Mouse (Mus musculus) megakaryocyte-erythroid progenitor cell, adult 5-6 weeks (primary cell): ENCODE data around the gene Exoc3l2. TPM values are rescaled to one million over a fixed set of nuclear protein-coding genes. Genes with fewer than 3 reads are reported as not detected.

Experiments used
- ATAC-seq: replicated peaks from 2 replicates; pipeline ENCODE4 v1.8.0; 2016; ENCODE audit warnings: mild to moderate bottlenecking, inconsistent platforms; ENCODE audit not compliant: severe bottlenecking, poor library complexity, low FRiP score, low TSS enrichment
- total RNA-seq, 2 experiments: library from RNA; stranded (forward) in 1 of 2; stranded (reverse) in 1 of 2; fragments of 200-1000, 215-1000 nt in 1 of 2; fragments of >200 nt in 1 of 2; fragmentation: Nextera tagmentation in 1 of 2; gene quantifications; 2 replicates each; pipeline ENCODE4 v1.2.3; 2014 to 2017

The Exoc3l2 gene
- total RNA-seq, 2 experiments from 2014 or later, result 1.0 to 1.7 TPM

GRCm38 (mm10) chr7:19477084-19477483 lies 14.0 kb downstream of the Exoc3l2 start:
- no peak for ATAC-seq

- no peak for ATAC-seq
These were observed 14.7 kb downstream of the Exoc3l2 start for GRCm38 (mm10) chr7:19477624-19478384.

- ATAC-seq, result no peak
These were observed 20.1 kb downstream of the Exoc3l2 start for GRCm38 (mm10) chr7:19483281-19483680.

- no peak for ATAC-seq
These were observed 22.4 kb downstream of the Exoc3l2 start for GRCm38 (mm10) chr7:19485488-19485887.

- ATAC-seq, result 0 out of 2 replicates have a peak, but pooled peaks have one; percentile 25
These were observed 23.4 kb downstream of the Exoc3l2 start for GRCm38 (mm10) chr7:19486549-19486948.

GRCm38 (mm10) chr7:19489525-19489924 lies 26.4 kb downstream of the Exoc3l2 start:
- ATAC-seq, result no peak

GRCm38 (mm10) chr7:19491731-19492130 lies 28.6 kb downstream of the Exoc3l2 start:
- peak; percentile 49; the same call in 1 of the 2 replicates for ATAC-seq

- ATAC-seq, result no peak
These were observed 31.8 kb downstream of the Exoc3l2 start for GRCm38 (mm10) chr7:19494751-19495474.

GRCm38 (mm10) chr7:19495521-19496213 lies 32.5 kb downstream of the Exoc3l2 start:
- ATAC-seq, result peak; percentile 70

GRCm38 (mm10) chr7:19496214-19496555 lies 33.1 kb downstream of the Exoc3l2 start:
- ATAC-seq, result no peak

- no peak for ATAC-seq
These were observed 35.2 kb downstream of the Exoc3l2 start for GRCm38 (mm10) chr7:19498326-19498725.

- no peak for ATAC-seq
These were observed 37.6 kb downstream of the Exoc3l2 start for GRCm38 (mm10) chr7:19500420-19501363.

- ATAC-seq, result no peak
These were observed 38.5 kb downstream of the Exoc3l2 start for GRCm38 (mm10) chr7:19501658-19502057.

- ATAC-seq, result peak; percentile 28
These were observed 40.4 kb downstream of the Exoc3l2 start for GRCm38 (mm10) chr7:19503481-19504068.

- ATAC-seq, result 0 out of 2 replicates have a peak, but pooled peaks have one; percentile 15
These were observed 43.2 kb downstream of the Exoc3l2 start for GRCm38 (mm10) chr7:19506326-19506725.

- ATAC-seq, result no peak
These were observed 44.0 kb downstream of the Exoc3l2 start for GRCm38 (mm10) chr7:19506969-19507611.

- ATAC-seq, result no peak
These were observed 44.5 kb downstream of the Exoc3l2 start for GRCm38 (mm10) chr7:19507612-19507981.

GRCm38 (mm10) chr7:19508150-19508923 lies 45.2 kb downstream of the Exoc3l2 start, which contains the start of the genes Bloc1s3 and Trappc6a:
Bloc1s3 (minus strand) TSS chr7:19508367.
Trappc6a (plus strand) TSS chr7:19508395.
- peak; percentile 90 for ATAC-seq
